Mouse (Mus musculus): ENCODE data around the gene Cidec. TPM values are rescaled to one million over a fixed set of nuclear protein-coding genes. Genes with fewer than 3 reads are reported as not detected.

The Cidec gene
- polyA plus RNA-seq, 1 experiment from 2014 or later: not detected

- Histone ChIP-seq H3K9me3 (replicated peaks; ENCODE audit: control insufficient read depth, low read length) (no peaks in the 10 kb centered on the region), H3K4me1 (ENCODE audit: control insufficient read depth, insufficient read depth, low read length) (peaks cover 6% of the 10 kb centered on the region; the same call in 1 of the 2 replicates)
Measured at GRCm38 (mm10) chr6:113392387-113393071, 43.0 kb downstream of the Cidec start.

GRCm38 (mm10) chr6:113392015-113392386, 43.6 kb downstream of the Cidec start:
- Histone ChIP-seq H3K9ac (ENCODE audit: low read length) (peak overlapping the region; percentile 74), H3K4me2 (ENCODE audit: low read length) (peak overlapping the region; percentile 76), H3K27me3 (replicated peaks; ENCODE audit: control insufficient read depth, insufficient read depth, low read length) (no peaks in the 10 kb centered on the region), H3K27ac (ENCODE audit: low read depth, low read length) (peak overlapping the region; percentile 71; the same call in 1 of the 2 replicates), H3K4me1 (ENCODE audit: control insufficient read depth, insufficient read depth, low read length) (peaks cover 6% of the 10 kb centered on the region; the same call in 1 of the 2 replicates), H3K9me3 (replicated peaks; ENCODE audit: control insufficient read depth, low read length) (no peaks in the 10 kb centered on the region), H3K36me3 (ENCODE audit: control insufficient read depth, insufficient read depth, low read length) (peaks cover 38% of the 10 kb centered on the region), H3K4me3 (ENCODE audit: low read depth, low read length) (peak overlapping the region; percentile 41)
- 25% methylated on average over 10 of the region's 10 CpGs for WGBS
- ATAC-seq: no peak; the same call in 1 of the 2 replicates
- DNase-seq (ENCODE audit: low spot score): no peak

More at GRCm38 (mm10) chr6:113392387-113393071, 43.0 kb downstream of the Cidec start:
- DNase-seq (ENCODE audit: low spot score) (peak; percentile 73), ATAC-seq (peak; percentile 92)
- H3K27me3 ChIP-seq (replicated peaks; ENCODE audit: control insufficient read depth, insufficient read depth, low read length): no peaks in the 10 kb centered on the region
- H3K4me2 ChIP-seq (ENCODE audit: low read length): peak overlapping the region; percentile 76
- 1% methylated on average over 46 of the region's 51 CpGs for WGBS
- H3K4me3 ChIP-seq (ENCODE audit: low read depth, low read length): peak overlapping the region; percentile 41
- H3K27ac ChIP-seq (ENCODE audit: low read depth, low read length): peak overlapping the region; percentile 71; the same call in 1 of the 2 replicates
- peaks cover 33% of the 10 kb centered on the region for H3K36me3 ChIP-seq (ENCODE audit: control insufficient read depth, insufficient read depth, low read length)
- peak overlapping the region; percentile 74 for H3K9ac ChIP-seq (ENCODE audit: low read length)

- H3K4me3 ChIP-seq (ENCODE audit: low read depth, low read length): no peak overlapping the region
- ATAC-seq: no peak
- 93% methylated on average over 3 of the region's 3 CpGs for WGBS
- DNase-seq (ENCODE audit: low spot score): no peak
- H3K4me2 ChIP-seq (ENCODE audit: low read length): no peak overlapping the region
- H3K9me3 ChIP-seq (replicated peaks; ENCODE audit: control insufficient read depth, low read length): no peaks in the 10 kb centered on the region
- H3K4me1 ChIP-seq (ENCODE audit: control insufficient read depth, insufficient read depth, low read length): peaks cover 6% of the 10 kb centered on the region; the same call in 1 of the 2 replicates
- no peak overlapping the region for H3K27ac ChIP-seq (ENCODE audit: low read depth, low read length)
- H3K27me3 ChIP-seq (replicated peaks; ENCODE audit: control insufficient read depth, insufficient read depth, low read length): no peaks in the 10 kb centered on the region
- peaks cover 49% of the 10 kb centered on the region for H3K36me3 ChIP-seq (ENCODE audit: control insufficient read depth, insufficient read depth, low read length)
- H3K9ac ChIP-seq (ENCODE audit: low read length): no peak overlapping the region
Measured at GRCm38 (mm10) chr6:113390715-113391114, 44.8 kb downstream of the Cidec start.

GRCm38 (mm10) chr6:113388960-113389359, 46.6 kb downstream of the Cidec start, which contains the start of gene Ttll3:
TSS of gene Ttll3 (plus strand) at chr6:113389260.
- Histone ChIP-seq H3K9me3 (replicated peaks; ENCODE audit: control insufficient read depth, low read length) (no peaks in the 10 kb centered on the region), H3K9ac (ENCODE audit: low read length) (no peak within 1 kb of the TSS), H3K27me3 (replicated peaks; ENCODE audit: control insufficient read depth, insufficient read depth, low read length) (no peaks in the 10 kb centered on the region), H3K4me3 (ENCODE audit: low read depth, low read length) (no peak within 1 kb of the TSS), H3K27ac (ENCODE audit: low read depth, low read length) (no peak within 1 kb of the TSS), H3K4me2 (ENCODE audit: low read length) (no peak within 1 kb of the TSS), H3K36me3 (ENCODE audit: control insufficient read depth, insufficient read depth, low read length) (peaks cover 66% of the 10 kb centered on the region), H3K4me1 (ENCODE audit: control insufficient read depth, insufficient read depth, low read length) (peaks cover 6% of the 10 kb centered on the region; the same call in 1 of the 2 replicates)
- 74% methylated on average over 8 of the region's 8 CpGs for WGBS
- no peak for ATAC-seq
- no peak for DNase-seq (ENCODE audit: low spot score)

GRCm38 (mm10) chr6:113386025-113386424, 49.5 kb downstream of the Cidec start:
- H3K4me2 ChIP-seq (ENCODE audit: low read length): no peak overlapping the region
- no peak overlapping the region for H3K27ac ChIP-seq (ENCODE audit: low read depth, low read length)
- H3K4me3 ChIP-seq (ENCODE audit: low read depth, low read length): no peak overlapping the region
- DNase-seq (ENCODE audit: low spot score) (no peak), ATAC-seq (no peak)
- WGBS: 89% methylated on average over 3 of the region's 3 CpGs
- peaks cover 95% of the 10 kb centered on the region for H3K36me3 ChIP-seq (ENCODE audit: control insufficient read depth, insufficient read depth, low read length)
- no peak overlapping the region for H3K9ac ChIP-seq (ENCODE audit: low read length)
- no peaks in the 10 kb centered on the region for H3K27me3 ChIP-seq (replicated peaks; ENCODE audit: control insufficient read depth, insufficient read depth, low read length)
- H3K4me1 ChIP-seq (ENCODE audit: control insufficient read depth, insufficient read depth, low read length): no peaks in the 10 kb centered on the region
- no peaks in the 10 kb centered on the region for H3K9me3 ChIP-seq (replicated peaks; ENCODE audit: control insufficient read depth, low read length)

- ATAC-seq (no peak), DNase-seq (ENCODE audit: low spot score) (no peak)
- H3K4me1 ChIP-seq (ENCODE audit: control insufficient read depth, insufficient read depth, low read length): no peaks in the 10 kb centered on the region
- no peak overlapping the region for H3K9ac ChIP-seq (ENCODE audit: low read length)
- H3K27ac ChIP-seq (ENCODE audit: low read depth, low read length): no peak overlapping the region
- no peak overlapping the region for H3K4me3 ChIP-seq (ENCODE audit: low read depth, low read length)
- H3K9me3 ChIP-seq (replicated peaks; ENCODE audit: control insufficient read depth, low read length): no peaks in the 10 kb centered on the region
- H3K27me3 ChIP-seq (replicated peaks; ENCODE audit: control insufficient read depth, insufficient read depth, low read length): no peaks in the 10 kb centered on the region
- 94% methylated on average over 11 of the region's 11 CpGs for WGBS
- no peak overlapping the region for H3K4me2 ChIP-seq (ENCODE audit: low read length)
- peaks cover 96% of the 10 kb centered on the region for H3K36me3 ChIP-seq (ENCODE audit: control insufficient read depth, insufficient read depth, low read length)
Measured at GRCm38 (mm10) chr6:113385160-113385714, 50.3 kb downstream of the Cidec start.

- Histone ChIP-seq H3K27me3 (replicated peaks; ENCODE audit: control insufficient read depth, insufficient read depth, low read length) (no peaks in the 10 kb centered on the region), H3K4me1 (ENCODE audit: control insufficient read depth, insufficient read depth, low read length) (no peaks in the 10 kb centered on the region), H3K4me3 (ENCODE audit: low read depth, low read length) (no peak overlapping the region), H3K27ac (ENCODE audit: low read depth, low read length) (no peak overlapping the region), H3K36me3 (ENCODE audit: control insufficient read depth, insufficient read depth, low read length) (peaks cover 89% of the 10 kb centered on the region), H3K9ac (ENCODE audit: low read length) (no peak overlapping the region), H3K4me2 (ENCODE audit: low read length) (no peak overlapping the region), H3K9me3 (replicated peaks; ENCODE audit: control insufficient read depth, low read length) (no peaks in the 10 kb centered on the region)
- DNase-seq (ENCODE audit: low spot score) (no peak), ATAC-seq (no peak)
- 91% methylated on average over 8 of the region's 8 CpGs for WGBS
Measured at GRCm38 (mm10) chr6:113384351-113384927, 51.1 kb downstream of the Cidec start.

GRCm38 (mm10) chr6:113380480-113380879, 55.1 kb downstream of the Cidec start:
- DNase-seq (ENCODE audit: low spot score) (no peak), ATAC-seq (no peak)
- WGBS: 94% methylated on average over 11 of the region's 11 CpGs
- H3K9ac ChIP-seq (ENCODE audit: low read length): no peak overlapping the region
- no peak overlapping the region for H3K4me3 ChIP-seq (ENCODE audit: low read depth, low read length)
- H3K27me3 ChIP-seq (replicated peaks; ENCODE audit: control insufficient read depth, insufficient read depth, low read length): no peaks in the 10 kb centered on the region
- no peak overlapping the region for H3K4me2 ChIP-seq (ENCODE audit: low read length)
- H3K9me3 ChIP-seq (replicated peaks; ENCODE audit: control insufficient read depth, low read length): no peaks in the 10 kb centered on the region
- no peak overlapping the region for H3K27ac ChIP-seq (ENCODE audit: low read depth, low read length)
- H3K36me3 ChIP-seq (ENCODE audit: control insufficient read depth, insufficient read depth, low read length): peaks cover 54% of the 10 kb centered on the region
- peaks cover 11% of the 10 kb centered on the region; the same call in 1 of the 2 replicates for H3K4me1 ChIP-seq (ENCODE audit: control insufficient read depth, insufficient read depth, low read length)
